Mouse (Mus musculus) olfactory bulb, adult 2 months (tissue): ENCODE measurements around the gene Tmed8.

Experiments used
- CTCF ChIP-seq: fragments of 200-500 bp; IDR thresholded peaks from 2 replicates; pipeline ENCODE4 v1.5.1; 2012; ENCODE audit warnings: low read depth, mild to moderate bottlenecking, low read length, moderate library complexity; ENCODE audit not compliant: insufficient read depth
- POLR2A ChIP-seq: fragments of 200-500 bp; IDR thresholded peaks from 2 replicates; pipeline ENCODE4 v1.6.1; 2012; ENCODE audit warnings: mild to moderate bottlenecking, low read depth, low read length, moderate library complexity; ENCODE audit not compliant: insufficient read depth

DNA sequence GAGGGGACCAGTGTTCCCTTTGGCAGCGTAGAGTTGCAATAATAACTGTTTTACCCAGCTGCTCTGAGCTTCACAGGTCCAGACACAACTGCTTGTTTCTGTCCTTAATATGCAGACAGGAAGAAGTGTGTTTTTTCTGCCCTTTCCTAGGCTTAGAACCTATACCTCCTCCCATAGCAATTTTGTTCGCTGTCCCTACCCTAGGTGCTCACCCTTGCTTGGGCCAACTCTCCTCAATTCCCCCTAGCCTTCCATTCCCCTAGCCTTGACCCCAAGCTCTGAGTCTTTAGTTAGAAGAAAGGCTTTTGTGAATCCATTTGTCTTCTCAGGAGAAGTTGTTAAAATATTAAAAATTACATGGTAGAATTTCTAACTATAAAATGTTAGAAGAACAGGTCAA is 61.5 kb downstream of the Tmed8 start:
- TF ChIP-seq CTCF (no peak), POLR2A (no peak)
